Mouse (Mus musculus): Measurements from ENCODE around the gene Ddr1. TPM values are rescaled to one million over a fixed set of nuclear protein-coding genes. Genes with fewer than 3 reads are reported as not detected.
A peak's percentile ranks its signal among the peaks of the same experiment; 100 is the strongest.

The Ddr1 gene
- polyA plus RNA-seq (2016; fragmentation: Nextera tagmentation; extraction: Ambion mirVana) = 168 and 182 TPM in 2 replicates

- Histone ChIP-seq H3K27me3 (no peaks in the 10 kb centered on the region), H3K36me3 (no peaks in the 10 kb centered on the region), H3K4me3 (peak within 1 kb of the TSS; percentile 85), H3K9me3 (replicated peaks) (no peaks in the 10 kb centered on the region), H3K27ac (peak within 1 kb of the TSS; percentile 99), H3K4me1 (peaks cover 33% of the 10 kb centered on the region), H3K9ac (peak within 1 kb of the TSS; percentile 97), H3K4me2 (replicated peaks) (peak within 1 kb of the TSS; percentile 70)
- ATAC-seq (ENCODE audit: low FRiP score) = peak; percentile 72
- 6% methylated on average over 19 of the region's 19 CpGs for WGBS
Observed at GRCm38 (mm10) chr17:35704621-35705464, at the start of gene Ddr1. TSS of gene Ddr1 (minus strand) at chr17:35704621.

DNA sequence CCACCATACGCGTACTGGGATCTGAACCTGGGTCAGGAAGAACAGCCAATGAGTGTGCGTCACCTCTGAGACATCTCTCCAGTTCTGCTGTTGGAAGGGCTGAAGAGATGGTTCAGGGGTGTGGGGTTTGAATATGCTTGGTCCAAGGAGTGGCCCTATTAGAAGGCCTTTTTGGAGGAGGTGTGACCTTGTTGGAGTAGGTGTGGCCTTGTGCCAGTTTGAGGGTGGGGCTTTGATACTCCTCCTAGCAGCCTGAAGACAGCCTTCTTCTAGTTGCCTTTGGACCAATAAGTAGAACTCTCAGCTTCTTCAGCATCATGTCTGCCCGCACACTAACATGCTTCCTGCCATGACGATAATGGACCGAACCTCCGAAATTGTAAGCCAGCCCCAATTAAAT, 49.2 kb upstream of the Ddr1 start:
- H3K36me3 ChIP-seq = no peaks in the 10 kb centered on the region
- no peak overlapping the region for H3K4me2 ChIP-seq (replicated peaks)
- no peak overlapping the region for H3K4me3 ChIP-seq
- H3K4me1 ChIP-seq = no peaks in the 10 kb centered on the region
- no peaks in the 10 kb centered on the region for H3K27me3 ChIP-seq
- 99% methylated on average over 7 of the region's 7 CpGs for WGBS
- ATAC-seq (ENCODE audit: low FRiP score) = no peak
- no peak overlapping the region for H3K27ac ChIP-seq
- no peaks in the 10 kb centered on the region for H3K9me3 ChIP-seq (replicated peaks)
- H3K9ac ChIP-seq = no peak overlapping the region

DNA sequence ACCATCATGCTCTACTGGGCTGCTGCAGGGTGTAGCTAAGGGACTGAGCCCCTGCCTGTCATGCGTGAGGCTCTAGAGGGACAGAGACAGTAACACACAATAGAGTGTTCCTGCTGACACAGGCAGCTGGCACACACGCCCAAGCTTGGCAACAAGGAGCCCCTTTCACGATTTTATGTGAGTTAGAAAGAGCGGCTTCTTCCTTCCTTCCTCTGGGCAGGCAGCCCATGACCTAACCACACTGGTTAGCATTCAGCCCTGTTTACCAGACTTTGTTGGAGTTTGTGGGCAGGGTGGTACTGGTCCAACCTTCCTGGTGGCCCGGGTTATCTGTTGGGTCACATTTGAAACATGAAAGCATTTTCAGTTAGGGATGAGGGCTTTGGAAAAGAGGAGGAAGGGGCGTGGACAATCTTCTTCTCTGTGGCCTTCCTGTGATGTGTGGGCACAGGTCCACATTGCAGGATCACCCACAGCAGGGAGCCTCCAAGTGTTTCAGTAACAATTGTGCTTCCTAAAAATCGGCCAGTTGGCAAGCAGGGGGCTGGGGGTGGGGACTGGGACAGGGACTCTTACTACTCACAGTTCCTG, 47.9 kb upstream of the Ddr1 start:
- peak overlapping the region; percentile 30; the same call in 1 of the 2 replicates for H3K27ac ChIP-seq
- no peak overlapping the region for H3K9ac ChIP-seq
- no peaks in the 10 kb centered on the region for H3K9me3 ChIP-seq (replicated peaks)
- H3K4me3 ChIP-seq = no peak overlapping the region
- WGBS = 53% methylated on average over 7 of the region's 7 CpGs
- H3K36me3 ChIP-seq = no peaks in the 10 kb centered on the region
- ATAC-seq (ENCODE audit: low FRiP score) = no peak
- no peak overlapping the region for H3K4me2 ChIP-seq (replicated peaks)
- no peaks in the 10 kb centered on the region for H3K4me1 ChIP-seq
- H3K27me3 ChIP-seq = no peaks in the 10 kb centered on the region

DNA sequence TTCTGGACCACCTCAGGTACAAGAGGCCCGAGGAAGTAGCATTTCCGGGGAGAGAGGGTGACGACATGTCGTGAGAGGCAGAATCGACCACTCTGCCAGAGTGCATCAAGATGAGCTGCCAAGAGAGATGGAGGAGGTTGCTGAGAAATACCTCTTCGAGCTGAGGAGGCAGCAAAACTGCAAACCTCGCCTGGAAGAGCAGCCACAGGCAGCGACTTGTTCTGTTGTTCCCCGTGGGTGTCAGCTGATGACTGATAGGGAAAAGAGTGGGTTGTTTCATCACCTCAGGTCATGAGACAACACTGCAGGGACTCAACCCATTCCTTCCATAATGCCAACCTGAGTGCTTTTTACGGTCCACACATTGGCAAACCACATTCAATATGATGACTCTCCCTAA, 45.3 kb upstream of the Ddr1 start:
- no peaks in the 10 kb centered on the region for H3K9me3 ChIP-seq (replicated peaks)
- WGBS = 80% methylated on average over 10 of the region's 10 CpGs
- no peak overlapping the region for H3K9ac ChIP-seq
- no peak for ATAC-seq (ENCODE audit: low FRiP score)
- H3K36me3 ChIP-seq = no peaks in the 10 kb centered on the region
- H3K4me2 ChIP-seq (replicated peaks) = no peak overlapping the region
- no peaks in the 10 kb centered on the region for H3K4me1 ChIP-seq
- H3K4me3 ChIP-seq = no peak overlapping the region
- no peaks in the 10 kb centered on the region for H3K27me3 ChIP-seq
- H3K27ac ChIP-seq = no peak overlapping the region

DNA sequence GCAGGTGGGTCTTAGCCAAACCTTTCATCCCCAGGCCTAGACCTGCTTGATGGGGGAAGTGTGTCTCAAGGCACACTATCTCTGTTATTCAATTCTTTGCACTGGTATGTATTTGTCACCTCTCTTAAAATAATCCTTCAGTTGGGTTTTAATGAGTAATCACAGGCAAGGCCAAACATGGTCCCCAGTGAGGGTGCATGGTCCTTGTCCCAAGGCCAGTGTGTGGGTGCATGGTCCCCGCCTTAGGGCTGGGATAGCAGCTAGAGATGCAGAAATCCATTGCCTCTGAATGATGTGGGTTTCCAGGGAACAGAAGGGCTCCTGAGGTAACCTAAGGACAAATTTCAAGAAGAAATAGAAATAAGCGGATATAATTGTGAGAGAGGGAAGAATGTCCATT, 39.9 kb upstream of the Ddr1 start:
- 0 out of 2 replicates have a peak, but pooled peaks cover under 1% of the 10 kb centered on the region for H3K27me3 ChIP-seq
- no peak for ATAC-seq (ENCODE audit: low FRiP score)
- no peaks in the 10 kb centered on the region for H3K9me3 ChIP-seq (replicated peaks)
- H3K36me3 ChIP-seq = no peaks in the 10 kb centered on the region
- H3K9ac ChIP-seq = no peak overlapping the region
- 90% methylated on average over 2 of the region's 2 CpGs for WGBS
- H3K4me1 ChIP-seq = no peaks in the 10 kb centered on the region
- no peak overlapping the region for H3K27ac ChIP-seq
- no peak overlapping the region for H3K4me2 ChIP-seq (replicated peaks)
- H3K4me3 ChIP-seq = no peak overlapping the region

DNA sequence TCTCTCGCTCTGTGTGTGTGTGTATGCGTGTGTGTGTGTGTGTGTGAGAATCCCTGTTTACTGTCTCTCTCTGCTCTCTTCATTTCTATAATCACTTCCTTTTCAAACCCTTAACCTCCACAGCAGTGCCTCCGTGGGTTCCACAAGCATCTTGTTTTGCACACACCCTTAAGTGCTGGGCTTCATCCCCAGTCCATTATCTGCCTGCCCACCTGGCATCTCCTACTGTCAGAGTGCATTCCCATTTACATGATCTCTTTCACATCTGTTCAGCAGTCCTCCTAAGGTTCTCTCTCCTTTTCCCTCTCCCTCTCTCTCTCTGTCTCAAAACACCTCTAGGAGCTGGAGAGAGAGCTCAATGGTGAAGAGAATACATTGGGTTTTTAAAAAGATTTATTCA, 38.5 kb upstream of the Ddr1 start:
- 77% methylated on average over 3 of the region's 3 CpGs for WGBS
- Histone ChIP-seq H3K4me2 (replicated peaks) (no peak overlapping the region), H3K9me3 (replicated peaks) (no peaks in the 10 kb centered on the region), H3K27me3 (0 out of 2 replicates have a peak, but pooled peaks cover 6% of the 10 kb centered on the region), H3K9ac (no peak overlapping the region), H3K4me3 (no peak overlapping the region), H3K4me1 (no peaks in the 10 kb centered on the region), H3K27ac (no peak overlapping the region), H3K36me3 (no peaks in the 10 kb centered on the region)
- no peak for ATAC-seq (ENCODE audit: low FRiP score)

DNA sequence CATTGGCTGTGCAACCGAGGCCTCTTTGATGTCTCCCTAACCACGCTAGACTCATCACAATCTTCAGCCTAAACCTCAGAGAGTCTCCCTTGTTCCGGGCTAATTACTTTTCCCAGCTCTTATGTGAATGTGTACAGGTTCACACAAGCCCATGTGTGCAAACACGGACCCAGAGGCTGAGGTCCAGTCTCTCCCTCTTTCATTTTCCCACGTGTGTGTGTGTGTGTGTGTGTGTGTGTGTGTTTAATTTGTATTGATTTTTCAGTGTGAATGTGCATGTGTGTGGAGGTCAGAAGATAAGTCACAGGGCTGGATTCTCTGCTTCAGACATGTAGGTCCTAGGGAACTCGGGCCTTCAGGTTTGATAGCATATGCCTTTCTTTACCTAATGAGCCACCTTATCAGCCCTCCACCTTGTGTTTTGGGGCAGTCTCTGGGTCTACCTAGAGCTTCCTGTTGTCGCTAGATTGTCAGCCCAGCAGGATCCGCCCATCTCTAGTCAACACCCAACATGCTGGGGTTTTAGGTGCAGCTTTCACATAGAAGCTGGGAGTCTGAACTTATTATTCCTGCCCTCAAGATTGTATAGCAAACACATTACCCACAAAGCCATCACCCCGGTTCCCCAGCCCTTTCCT, 37.3 kb upstream of the Ddr1 start:
- Histone ChIP-seq H3K36me3 (no peaks in the 10 kb centered on the region), H3K4me1 (no peaks in the 10 kb centered on the region), H3K9me3 (replicated peaks) (no peaks in the 10 kb centered on the region), H3K4me3 (no peak overlapping the region), H3K4me2 (replicated peaks) (no peak overlapping the region), H3K27me3 (0 out of 2 replicates have a peak, but pooled peaks cover 6% of the 10 kb centered on the region), H3K9ac (no peak overlapping the region), H3K27ac (no peak overlapping the region)
- WGBS = 81% methylated on average over 9 of the region's 9 CpGs
- ATAC-seq (ENCODE audit: low FRiP score) = no peak

GRCm38 (mm10) chr17:35740276-35740880, 36.0 kb upstream of the Ddr1 start:
- 0 out of 2 replicates have a peak, but pooled peaks cover 6% of the 10 kb centered on the region for H3K27me3 ChIP-seq
- no peak overlapping the region for H3K4me2 ChIP-seq (replicated peaks)
- H3K36me3 ChIP-seq = no peaks in the 10 kb centered on the region
- no peak overlapping the region for H3K4me3 ChIP-seq
- no peaks in the 10 kb centered on the region for H3K4me1 ChIP-seq
- H3K9me3 ChIP-seq (replicated peaks) = no peaks in the 10 kb centered on the region
- no peak for ATAC-seq (ENCODE audit: low FRiP score)
- 75% methylated on average over 5 of the region's 5 CpGs for WGBS
- H3K27ac ChIP-seq = no peak overlapping the region
- H3K9ac ChIP-seq = no peak overlapping the region

- no peak overlapping the region for H3K9ac ChIP-seq
- WGBS = 15% methylated on average over 6 of the region's 6 CpGs
- 0 out of 2 replicates have a peak, but pooled peaks cover 6% of the 10 kb centered on the region for H3K27me3 ChIP-seq
- no peaks in the 10 kb centered on the region for H3K4me1 ChIP-seq
- H3K4me2 ChIP-seq (replicated peaks) = no peak overlapping the region
- ATAC-seq (ENCODE audit: low FRiP score) = no peak
- H3K36me3 ChIP-seq = no peaks in the 10 kb centered on the region
- no peak overlapping the region for H3K4me3 ChIP-seq
- H3K27ac ChIP-seq = no peak overlapping the region
- H3K9me3 ChIP-seq (replicated peaks) = no peaks in the 10 kb centered on the region
Observed at GRCm38 (mm10) chr17:35739675-35740074, 35.3 kb upstream of the Ddr1 start.

DNA sequence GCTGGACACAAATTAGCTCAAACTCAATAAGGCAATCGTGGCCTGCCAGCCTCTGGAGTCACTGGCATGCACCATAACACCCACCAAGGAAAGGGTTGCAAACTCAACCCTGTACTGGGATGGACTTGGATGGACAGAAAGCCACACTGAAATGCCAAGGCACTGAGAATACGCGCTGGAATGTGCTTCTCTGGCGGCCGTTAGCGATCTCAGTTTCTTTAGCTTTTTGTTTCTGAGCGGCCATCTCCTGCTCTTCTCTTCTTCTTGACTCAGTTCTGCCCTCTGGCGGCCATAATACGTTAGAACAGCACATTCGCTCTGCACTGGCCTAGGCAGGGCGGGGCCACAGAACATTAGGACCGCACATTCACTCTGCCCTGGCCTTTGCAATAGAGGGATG, 33.3 kb upstream of the Ddr1 start:
- no peak overlapping the region for H3K4me3 ChIP-seq
- no peaks in the 10 kb centered on the region for H3K4me1 ChIP-seq
- 0 out of 2 replicates have a peak, but pooled peaks have one; percentile 54 for ATAC-seq (ENCODE audit: low FRiP score)
- no peaks in the 10 kb centered on the region for H3K36me3 ChIP-seq
- 0 out of 2 replicates have a peak, but pooled peaks cover 6% of the 10 kb centered on the region for H3K27me3 ChIP-seq
- no peak overlapping the region for H3K9ac ChIP-seq
- no peak overlapping the region for H3K27ac ChIP-seq
- H3K4me2 ChIP-seq (replicated peaks) = peak overlapping the region; percentile 21; the same call in 1 of the 2 replicates
- H3K9me3 ChIP-seq (replicated peaks) = no peaks in the 10 kb centered on the region
- WGBS = 10% methylated on average over 12 of the region's 12 CpGs

DNA sequence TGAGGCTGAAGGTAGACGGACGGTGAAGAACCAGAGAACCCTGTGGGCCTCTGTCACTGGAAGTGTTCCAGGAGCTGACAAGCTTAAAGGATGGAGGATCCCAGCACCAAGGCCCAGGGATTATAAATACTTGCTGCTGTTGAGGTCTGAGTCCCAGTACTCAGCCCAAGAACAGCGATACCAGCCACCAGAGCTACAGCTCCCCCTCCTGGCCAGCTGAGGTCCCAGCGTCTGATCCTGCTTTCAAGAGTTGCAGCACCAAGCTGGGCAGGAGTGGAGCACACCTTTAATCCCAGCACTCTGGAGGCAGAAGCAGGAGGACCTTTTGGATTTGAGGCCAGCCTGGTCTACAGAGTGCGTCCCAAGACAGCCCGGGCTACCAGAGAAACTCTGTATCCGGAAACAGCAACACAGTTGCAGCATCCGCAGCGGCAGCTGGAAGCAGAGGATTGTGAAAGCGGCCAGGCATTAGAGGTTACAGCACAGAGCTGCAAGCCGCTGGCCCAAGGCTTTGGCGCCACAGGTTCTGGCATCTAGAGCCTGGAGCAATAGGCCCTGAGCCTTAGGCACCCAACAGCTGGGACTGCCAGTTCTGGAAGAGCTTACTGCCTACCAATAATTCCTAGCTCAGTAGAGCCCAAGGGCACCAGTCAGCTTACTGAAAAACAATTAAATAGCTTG, 32.0 kb upstream of the Ddr1 start:
- Histone ChIP-seq H3K9ac (0 out of 2 replicates have a peak overlapping the region, but pooled peaks have one; percentile 9), H3K27ac (no peak overlapping the region), H3K36me3 (no peaks in the 10 kb centered on the region), H3K4me2 (replicated peaks) (no peak overlapping the region), H3K27me3 (peaks cover 6% of the 10 kb centered on the region; the same call in 1 of the 2 replicates), H3K4me3 (no peak overlapping the region), H3K4me1 (no peaks in the 10 kb centered on the region), H3K9me3 (replicated peaks) (no peaks in the 10 kb centered on the region)
- WGBS = 37% methylated on average over 12 of the region's 12 CpGs
- ATAC-seq (ENCODE audit: low FRiP score) = no peak

Data from hindbrain, embryonic 12.5 days (tissue).